Mouse (Mus musculus) midbrain, embryonic 14.5 days (tissue): ENCODE measurements around the gene Golga2. TPM values are rescaled to one million over a fixed set of nuclear protein-coding genes. Genes with fewer than 3 reads are reported as not detected.

Experiments used
- ATAC-seq: fragments of 200-750 bp; cut with Nextera tagmentation; 2 replicates; pipeline ENCODE4 v1.8.0; 2017; ENCODE audit warnings: moderate number of reproducible peaks, moderate library complexity; ENCODE audit not compliant: low FRiP score, low TSS enrichment
- DNase-seq: peaks from one replicate; pipeline ENCODE4 v3.0.0-alpha.2; 2015
- H3K27ac ChIP-seq: fragments of 300-500 bp; sonication (generic); replicated peaks from 2 replicates; pipeline ENCODE4 v1.5.1; 2014; ENCODE audit warnings: mild to moderate bottlenecking, low read depth, low read length, moderate library complexity
- H3K27me3 ChIP-seq: fragments of 300-500 bp; sonication (generic); 2 replicates; pipeline ENCODE4 v1.6.1; 2014; ENCODE audit warnings: low read length, control low read depth, mixed read lengths; ENCODE audit not compliant: control insufficient read depth, insufficient read depth
- H3K36me3 ChIP-seq: fragments of 300-500 bp; sonication (generic); 2 replicates; pipeline ENCODE4 v1.6.1; 2014; ENCODE audit warnings: low read length, control low read depth; ENCODE audit not compliant: control insufficient read depth, insufficient read depth
- H3K4me1 ChIP-seq: fragments of 300-500 bp; sonication (generic); 2 replicates; pipeline ENCODE4 v1.6.1; 2014; ENCODE audit warnings: mild to moderate bottlenecking, antibody characterized with exemption, low read length, control low read depth; ENCODE audit not compliant: control insufficient read depth, insufficient read depth
- H3K4me2 ChIP-seq: fragments of 300-500 bp; sonication (generic); 2 replicates; pipeline ENCODE4 v1.6.1; 2014; ENCODE audit warnings: mild to moderate bottlenecking, low read length, moderate library complexity
- H3K4me3 ChIP-seq: fragments of 300-500 bp; sonication (generic); replicated peaks from 2 replicates; pipeline ENCODE4 v1.5.1; 2014; ENCODE audit warnings: low read depth, low read length
- H3K9ac ChIP-seq: fragments of 300-500 bp; sonication (generic); replicated peaks from 2 replicates; pipeline ENCODE4 v1.6.1; 2014; ENCODE audit warnings: mild to moderate bottlenecking, low read length, moderate library complexity
- H3K9me3 ChIP-seq: fragments of 300-500 bp; sonication (generic); 2 replicates; pipeline ENCODE4 v1.6.1; 2016; ENCODE audit warnings: low read length, control low read depth, mixed read lengths; ENCODE audit not compliant: control insufficient read depth
- WGBS: fragments of 180-500 bp; shearing (Covaris S2); extraction: QIAGEN DNeasy Blood & Tissue Kit; methylation state at CpG from one replicate; pipeline ENCODE4 v1.1.7; 2014; 5-methylcytosine and 5-hydroxymethylcytosine counted together
- polyA plus RNA-seq: library from polyadenylated mRNA; unstranded; fragments of >200 nt; fragmentation: Nextera tagmentation; extraction: Ambion mirVana; gene quantifications from 2 replicates; pipeline ENCODE4 v1.2.1, GENCODE M21; 2014

Golga2 gene
- polyA plus RNA-seq, 1 experiment from 2014 or later: 26.1 TPM

GRCm38 (mm10) chr2:32252658-32253057, 34.5 kb upstream of the Golga2 start:
- Histone ChIP-seq H3K4me1 (no peaks in the 10 kb centered on the region), H3K36me3 (peaks cover 92% of the 10 kb centered on the region), H3K9me3 (no peaks in the 10 kb centered on the region), H3K27me3 (no peaks in the 10 kb centered on the region), H3K27ac (no peak overlapping the region), H3K4me3 (no peak overlapping the region), H3K4me2 (no peak overlapping the region), H3K9ac (no peak overlapping the region)
- WGBS: 94% methylated on average over 5 of the region's 5 CpGs
- no peak for DNase-seq
- ATAC-seq: no peak

GRCm38 (mm10) chr2:32253352-32253751, 33.8 kb upstream of the Golga2 start:
- DNase-seq: no peak
- no peak overlapping the region for H3K4me3 ChIP-seq

GRCm38 (mm10) chr2:32254563-32254962, 32.6 kb upstream of the Golga2 start:
- Histone ChIP-seq H3K27me3 (no peaks in the 10 kb centered on the region), H3K9ac (no peak overlapping the region), H3K9me3 (no peaks in the 10 kb centered on the region), H3K4me1 (peaks cover 6% of the 10 kb centered on the region; the same call in 1 of the 2 replicates), H3K36me3 (peaks cover 81% of the 10 kb centered on the region), H3K4me3 (no peak overlapping the region), H3K27ac (no peak overlapping the region), H3K4me2 (no peak overlapping the region)
- ATAC-seq (no peak), DNase-seq (no peak)
- WGBS: 94% methylated on average over 5 of the region's 5 CpGs

More at GRCm38 (mm10) chr2:32253352-32253751, 33.8 kb upstream of the Golga2 start:
- WGBS: 94% methylated on average over 1 of the region's 1 CpGs
- no peak overlapping the region for H3K4me2 ChIP-seq
- no peaks in the 10 kb centered on the region for H3K27me3 ChIP-seq
- no peak overlapping the region for H3K27ac ChIP-seq
- no peak for ATAC-seq
- no peak overlapping the region for H3K9ac ChIP-seq
- H3K4me1 ChIP-seq: no peaks in the 10 kb centered on the region
- H3K36me3 ChIP-seq: peaks cover 92% of the 10 kb centered on the region
- H3K9me3 ChIP-seq: no peaks in the 10 kb centered on the region

- H3K9ac ChIP-seq: no peak overlapping the region
- 94% methylated on average over 11 of the region's 11 CpGs for WGBS
- no peak overlapping the region for H3K4me2 ChIP-seq
- no peak for ATAC-seq
- H3K4me3 ChIP-seq: no peak overlapping the region
- no peaks in the 10 kb centered on the region for H3K9me3 ChIP-seq
- H3K27me3 ChIP-seq: 0 out of 2 replicates have a peak, but pooled peaks cover 2% of the 10 kb centered on the region
- peaks cover 6% of the 10 kb centered on the region; the same call in 1 of the 2 replicates for H3K4me1 ChIP-seq
- H3K27ac ChIP-seq: no peak overlapping the region
- DNase-seq: no peak
- peaks cover 65% of the 10 kb centered on the region for H3K36me3 ChIP-seq
Observed at GRCm38 (mm10) chr2:32256273-32256672, 30.9 kb upstream of the Golga2 start.

GRCm38 (mm10) chr2:32258887-32259533, 28.2 kb upstream of the Golga2 start:
- H3K9me3 ChIP-seq: no peaks in the 10 kb centered on the region
- ATAC-seq (no peak), DNase-seq (no peak)
- H3K9ac ChIP-seq: peak overlapping the region; percentile 83
- 66% methylated on average over 6 of the region's 6 CpGs for WGBS
- peaks cover 6% of the 10 kb centered on the region; the same call in 1 of the 2 replicates for H3K4me1 ChIP-seq
- peak overlapping the region; percentile 76 for H3K4me3 ChIP-seq
- peaks cover 37% of the 10 kb centered on the region for H3K36me3 ChIP-seq
- H3K4me2 ChIP-seq: peak overlapping the region; percentile 78
- no peak overlapping the region for H3K27ac ChIP-seq
- H3K27me3 ChIP-seq: 0 out of 2 replicates have a peak, but pooled peaks cover 2% of the 10 kb centered on the region

- peaks cover 6% of the 10 kb centered on the region; the same call in 1 of the 2 replicates for H3K4me1 ChIP-seq
- peak within 1 kb of the TSS; percentile 78 for H3K4me2 ChIP-seq
- peak within 1 kb of the TSS; percentile 66 for H3K27ac ChIP-seq
- WGBS: 1% methylated on average over 59 of the region's 59 CpGs
- peak within 1 kb of the TSS; percentile 76 for H3K4me3 ChIP-seq
- H3K9ac ChIP-seq: peak within 1 kb of the TSS; percentile 83
- ATAC-seq (peak; percentile 91), DNase-seq (peak; percentile 94)
- peaks cover 29% of the 10 kb centered on the region for H3K36me3 ChIP-seq
- H3K9me3 ChIP-seq: no peaks in the 10 kb centered on the region
- 0 out of 2 replicates have a peak, but pooled peaks cover 2% of the 10 kb centered on the region for H3K27me3 ChIP-seq
Observed at GRCm38 (mm10) chr2:32259657-32260417, 27.3 kb upstream of the Golga2 start, which contains the start of gene Uck1. Uck1 (minus strand) TSS chr2:32260159.

- Histone ChIP-seq H3K36me3 (peaks cover 28% of the 10 kb centered on the region), H3K27ac (peak overlapping the region; percentile 66; the same call in 1 of the 2 replicates), H3K4me2 (peak overlapping the region; percentile 78), H3K9ac (no peak overlapping the region), H3K4me3 (peak overlapping the region; percentile 76; the same call in 1 of the 2 replicates), H3K27me3 (0 out of 2 replicates have a peak, but pooled peaks cover 2% of the 10 kb centered on the region), H3K9me3 (no peaks in the 10 kb centered on the region), H3K4me1 (peaks cover 6% of the 10 kb centered on the region; the same call in 1 of the 2 replicates)
- DNase-seq (peak; percentile 55), ATAC-seq (no peak)
- WGBS: 23% methylated on average over 4 of the region's 4 CpGs
Observed at GRCm38 (mm10) chr2:32260635-32261034, 26.5 kb upstream of the Golga2 start.

- DNase-seq (no peak), ATAC-seq (no peak)
- Histone ChIP-seq H3K27me3 (no peaks in the 10 kb centered on the region), H3K9me3 (no peaks in the 10 kb centered on the region), H3K4me1 (no peaks in the 10 kb centered on the region), H3K27ac (no peak overlapping the region), H3K9ac (no peak overlapping the region), H3K36me3 (peaks cover 37% of the 10 kb centered on the region), H3K4me3 (no peak overlapping the region), H3K4me2 (no peak overlapping the region)
- WGBS: 78% methylated on average over 3 of the region's 3 CpGs
Observed at GRCm38 (mm10) chr2:32275823-32276222, 11.4 kb upstream of the Golga2 start.
